Mouse (Mus musculus): ENCODE data around the gene Sec22c. TPM values are rescaled to one million over a fixed set of nuclear protein-coding genes. Genes with fewer than 3 reads are reported as not detected.
A peak's percentile ranks its signal among the peaks of the same experiment; 100 is the strongest.

Sec22c gene
- total and polyA plus RNA-seq, 3 experiments: 5.0 to 10.1 (median 5.4) TPM

- no peak for DNase-seq
Observed at GRCm38 (mm10) chr9:121694736-121695135, 10.6 kb downstream of the Sec22c start.

GRCm38 (mm10) chr9:121690734-121691133 is 14.6 kb downstream of the Sec22c start:
- DNase-seq: no peak

- DNase-seq: no peak
Observed at GRCm38 (mm10) chr9:121690200-121690651, 15.1 kb downstream of the Sec22c start.

- DNase-seq: no peak
Observed at GRCm38 (mm10) chr9:121684702-121685101, 20.6 kb downstream of the Sec22c start.

GRCm38 (mm10) chr9:121682037-121682680 is 23.1 kb downstream of the Sec22c start:
- DNase-seq: no peak

- DNase-seq: no peak
Observed at GRCm38 (mm10) chr9:121681191-121681590, 24.1 kb downstream of the Sec22c start.

GRCm38 (mm10) chr9:121679549-121679948 is 25.7 kb downstream of the Sec22c start:
- DNase-seq: peak; percentile 25

GRCm38 (mm10) chr9:121677476-121677875 is 27.8 kb downstream of the Sec22c start:
- DNase-seq: no peak

- no peak for DNase-seq
Observed at GRCm38 (mm10) chr9:121677069-121677468, 28.2 kb downstream of the Sec22c start.

- DNase-seq: no peak
Observed at GRCm38 (mm10) chr9:121675556-121675955, 29.7 kb downstream of the Sec22c start.

GRCm38 (mm10) chr9:121675011-121675410 is 30.3 kb downstream of the Sec22c start:
- DNase-seq: no peak

- DNase-seq: no peak
Observed at GRCm38 (mm10) chr9:121673716-121674115, 31.6 kb downstream of the Sec22c start.

GRCm38 (mm10) chr9:121672311-121672710 is 33.0 kb downstream of the Sec22c start:
- no peak for DNase-seq

- peak; percentile 54 for DNase-seq
Observed at GRCm38 (mm10) chr9:121671300-121671699, 34.0 kb downstream of the Sec22c start.

GRCm38 (mm10) chr9:121669348-121669791 is 35.9 kb downstream of the Sec22c start:
- peak; percentile 62 for DNase-seq

GRCm38 (mm10) chr9:121667822-121668221 is 37.5 kb downstream of the Sec22c start:
- DNase-seq: no peak

GRCm38 (mm10) chr9:121666957-121667630 is 38.2 kb downstream of the Sec22c start:
- DNase-seq: no peak

- no peak for DNase-seq
Observed at GRCm38 (mm10) chr9:121664104-121664503, 41.2 kb downstream of the Sec22c start.

GRCm38 (mm10) chr9:121663467-121663866 is 41.8 kb downstream of the Sec22c start:
- DNase-seq: no peak

- no peak for DNase-seq
Observed at GRCm38 (mm10) chr9:121659791-121660190, 45.5 kb downstream of the Sec22c start.

GRCm38 (mm10) chr9:121658248-121658647 is 47.0 kb downstream of the Sec22c start:
- DNase-seq: no peak

- DNase-seq: no peak
Observed at GRCm38 (mm10) chr9:121657143-121657542, 48.1 kb downstream of the Sec22c start.

- DNase-seq: no peak
Observed at GRCm38 (mm10) chr9:121656322-121656721, 49.0 kb downstream of the Sec22c start.

GRCm38 (mm10) chr9:121653668-121654067 is 51.6 kb downstream of the Sec22c start:
- DNase-seq: no peak

All from adrenal gland, adult 2 months (tissue).